Mouse (Mus musculus) megakaryocyte, embryonic 14.5 days (primary cell): ENCODE measurements around the gene Mrpl57.

Source experiments
- FLI1 ChIP-seq: IDR thresholded peaks from 2 replicates; pipeline ENCODE4 v1.6.1; 2012; ENCODE audit warnings: low read length, inconsistent platforms, mixed read lengths
- GATA1 ChIP-seq: IDR thresholded peaks from 3 replicates; pipeline ENCODE4 v1.6.1; 2012; ENCODE audit warnings: mixed read lengths, low read length, inconsistent platforms, borderline replicate concordance

DNA sequence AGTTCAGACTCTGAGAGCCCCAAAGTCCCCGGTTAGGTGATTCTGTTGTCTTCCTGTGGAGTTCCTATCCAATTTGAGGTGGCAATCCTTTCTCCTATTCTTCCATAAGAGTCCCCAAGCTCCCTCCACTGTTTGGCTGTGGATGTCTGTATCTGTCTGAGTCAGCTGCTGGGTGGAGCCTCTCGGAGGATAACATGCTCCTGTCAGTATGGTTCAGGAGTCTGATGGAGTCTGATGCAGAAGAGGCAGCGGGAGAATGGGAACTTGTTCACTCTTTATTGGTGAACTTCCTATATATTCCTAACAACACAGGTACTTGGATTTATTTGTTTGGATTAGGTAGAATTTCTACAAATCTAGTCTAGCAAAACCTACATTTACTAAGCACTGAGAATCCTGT lies 18.5 kb downstream of the Mrpl57 start:
- TF ChIP-seq GATA1: no peak
- no peak for TF ChIP-seq FLI1
